Comparison of ENCODE assay signal across 21 mouse cellular contexts in the genomic region with DNA sequence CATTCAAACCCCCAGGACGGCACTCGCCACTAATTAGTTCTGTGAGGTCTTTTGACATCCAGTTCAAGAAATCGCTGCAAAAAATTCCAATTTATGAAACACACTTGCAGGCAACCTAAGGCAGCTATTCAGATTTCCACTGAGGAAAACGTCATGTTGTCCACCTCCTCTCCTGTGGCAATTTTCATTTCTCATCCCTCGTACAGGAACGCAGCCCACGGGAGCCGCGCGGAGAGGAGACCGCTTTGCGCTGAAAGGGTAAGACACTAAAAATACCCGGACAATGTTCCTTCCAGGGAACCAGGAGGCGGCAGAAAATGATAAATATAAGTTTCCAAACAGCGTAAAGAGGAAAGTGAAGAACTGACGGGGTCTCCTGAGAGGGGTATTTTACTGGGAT. TPM values are rescaled to one million over a fixed set of nuclear protein-coding genes. Genes with fewer than 3 reads are reported as not detected.
A peak's percentile ranks its signal among the peaks of the same experiment; 100 is the strongest.
DNase-seq lines count a peak whose midpoint lies in the region; ATAC-seq and TF ChIP-seq lines count a peak whose summit lies in the region.
"Had no signal": no experiment of that assay in that cellular context is flagged by ENCODE, and none has a peak within 500 bp of the region (broad histone marks: within the 10 kb centered on the region; RNA-seq: fewer than 3 reads in every experiment).

No protein-coding gene starts in this region.

- H3K36me3 ChIP-seq in hindbrain, embryonic 14.5 days (replicated peaks; ENCODE audit: control insufficient read depth, insufficient read depth), result no peaks in the 10 kb centered on the region; the same call in 1 of the 2 replicates
- H3K36me3 ChIP-seq in hindbrain, embryonic 11.5 days (ENCODE audit: control insufficient read depth, insufficient read depth, low read length), result no peaks in the 10 kb centered on the region
- H3K36me3 ChIP-seq in midbrain, embryonic 11.5 days (ENCODE audit: control insufficient read depth, insufficient read depth, low read length), result no peaks in the 10 kb centered on the region
- H3K36me3 ChIP-seq in midbrain, embryonic 10.5 days, result no peaks in the 10 kb centered on the region
- H3K36me3 ChIP-seq in lung, postnatal 0 days (ENCODE audit: insufficient read depth, low read length), result no peaks in the 10 kb centered on the region
- H3K36me3 ChIP-seq: forebrain, embryonic 15.5 days; hindbrain, embryonic 12.5 days; intestine, embryonic 15.5 days; limb, embryonic 12.5 days had no signal

- WGBS in hindbrain, embryonic 14.5 days, result 71% methylated on average over 16 of the region's 16 CpGs
- WGBS in hindbrain, embryonic 11.5 days, result 79% methylated on average over 16 of the region's 16 CpGs
- WGBS in midbrain, embryonic 11.5 days, result 89% methylated on average over 16 of the region's 16 CpGs
- WGBS in midbrain, embryonic 10.5 days, result 86% methylated on average over 16 of the region's 16 CpGs
- WGBS in lung, postnatal 0 days, result 67% methylated on average over 16 of the region's 16 CpGs

- TF ChIP-seq EP300 in lung, postnatal 0 days (IDR thresholded peaks at IDR 0.05), result no peak

- no peaks in the 10 kb centered on the region for H3K4me1 ChIP-seq in hindbrain, embryonic 14.5 days (replicated peaks; ENCODE audit: control insufficient read depth, insufficient read depth, low read length)
- no peaks in the 10 kb centered on the region for H3K4me1 ChIP-seq in hindbrain, embryonic 11.5 days (replicated peaks; ENCODE audit: control insufficient read depth, insufficient read depth, low read length)
- no peaks in the 10 kb centered on the region for H3K4me1 ChIP-seq in midbrain, embryonic 11.5 days (ENCODE audit: control insufficient read depth, insufficient read depth, low read length)
- H3K4me1 ChIP-seq in midbrain, embryonic 10.5 days, result no peaks in the 10 kb centered on the region
- H3K4me1 ChIP-seq in lung, postnatal 0 days (ENCODE audit: insufficient read depth, low read depth, low read length), result 0 out of 2 replicates have a peak, but pooled peaks cover 2% of the 10 kb centered on the region
- H3K4me1 ChIP-seq: forebrain, embryonic 15.5 days; heart, embryonic 15.5 days; hindbrain, embryonic 12.5 days; intestine, embryonic 15.5 days; kidney, embryonic 15.5 days; limb, embryonic 12.5 days had no signal

- H3K9ac ChIP-seq in hindbrain, embryonic 14.5 days, result no peak overlapping the region
- no peak overlapping the region for H3K9ac ChIP-seq in hindbrain, embryonic 11.5 days (ENCODE audit: low read depth, low read length)
- no peak overlapping the region for H3K9ac ChIP-seq in midbrain, embryonic 11.5 days (ENCODE audit: low read length)
- H3K9ac ChIP-seq in lung, postnatal 0 days (replicated peaks; ENCODE audit: low read depth), result no peak overlapping the region
- H3K9ac ChIP-seq: forebrain, embryonic 15.5 days; heart, embryonic 15.5 days; hindbrain, embryonic 12.5 days; intestine, embryonic 15.5 days; kidney, embryonic 15.5 days; limb, embryonic 12.5 days; liver, embryonic 14.5 days had no signal

- H3K4me2 ChIP-seq in hindbrain, embryonic 14.5 days (replicated peaks), result 0 out of 2 replicates have a peak overlapping the region, but pooled peaks have one; percentile 13
- no peak overlapping the region for H3K4me2 ChIP-seq in hindbrain, embryonic 11.5 days (replicated peaks; ENCODE audit: low read depth, low read length)
- no peak overlapping the region for H3K4me2 ChIP-seq in midbrain, embryonic 11.5 days
- H3K4me2 ChIP-seq in lung, postnatal 0 days (replicated peaks; ENCODE audit: low read depth, low read length), result no peak overlapping the region
- H3K4me2 ChIP-seq: forebrain, embryonic 15.5 days; heart, embryonic 15.5 days; hindbrain, embryonic 12.5 days; intestine, embryonic 15.5 days; kidney, embryonic 15.5 days; limb, embryonic 12.5 days had no signal

- no peak overlapping the region for H3K27ac ChIP-seq in hindbrain, embryonic 14.5 days
- no peak overlapping the region for H3K27ac ChIP-seq in hindbrain, embryonic 11.5 days (ENCODE audit: low read depth, low read length)
- H3K27ac ChIP-seq in midbrain, embryonic 11.5 days (ENCODE audit: low read depth, low read length), result no peak overlapping the region
- H3K27ac ChIP-seq in midbrain, embryonic 10.5 days (replicated peaks), result no peak overlapping the region
- no peak overlapping the region for H3K27ac ChIP-seq in lung, postnatal 0 days (ENCODE audit: low read length)
- H3K27ac ChIP-seq: forebrain, embryonic 15.5 days; heart, adult 2 months; heart, embryonic 15.5 days; hindbrain, embryonic 12.5 days; intestine, embryonic 15.5 days; kidney, embryonic 15.5 days; limb, embryonic 12.5 days; liver, embryonic 14.5 days had no signal

- no peak overlapping the region for H3K4me3 ChIP-seq in hindbrain, embryonic 14.5 days (replicated peaks; ENCODE audit: low read length)
- H3K4me3 ChIP-seq in hindbrain, embryonic 11.5 days (ENCODE audit: low read depth, low read length), result no peak overlapping the region
- no peak overlapping the region for H3K4me3 ChIP-seq in midbrain, embryonic 11.5 days (ENCODE audit: low read depth, low read length)
- no peak overlapping the region for H3K4me3 ChIP-seq in midbrain, embryonic 10.5 days
- H3K4me3 ChIP-seq in lung, postnatal 0 days (ENCODE audit: low read depth, low read length), result no peak overlapping the region
- H3K4me3 ChIP-seq: forebrain, embryonic 15.5 days; heart, adult 2 months; heart, embryonic 15.5 days; hindbrain, embryonic 12.5 days; intestine, embryonic 15.5 days; kidney, embryonic 15.5 days; limb, embryonic 12.5 days had no signal

- TF ChIP-seq CTCF in lung, postnatal 0 days (IDR thresholded peaks at IDR 0.05), result no peak

- no peaks in the 10 kb centered on the region for H3K27me3 ChIP-seq in hindbrain, embryonic 14.5 days (ENCODE audit: control insufficient read depth, insufficient read depth, low read length)
- no peaks in the 10 kb centered on the region for H3K27me3 ChIP-seq in hindbrain, embryonic 11.5 days (ENCODE audit: control insufficient read depth, insufficient read depth, low read length)
- H3K27me3 ChIP-seq in midbrain, embryonic 11.5 days (ENCODE audit: control insufficient read depth, insufficient read depth, low read length), result no peaks in the 10 kb centered on the region
- no peaks in the 10 kb centered on the region for H3K27me3 ChIP-seq in midbrain, embryonic 10.5 days (ENCODE audit: low read depth, poor library complexity, severe bottlenecking)
- no peaks in the 10 kb centered on the region for H3K27me3 ChIP-seq in lung, postnatal 0 days (replicated peaks; ENCODE audit: insufficient read depth, low read length)
- H3K27me3 ChIP-seq: forebrain, embryonic 15.5 days; heart, embryonic 15.5 days; hindbrain, embryonic 12.5 days; intestine, embryonic 15.5 days; kidney, embryonic 15.5 days; limb, embryonic 12.5 days had no signal

- no peak for DNase-seq in hindbrain, embryonic 14.5 days (ENCODE audit: low spot score)
- DNase-seq in hindbrain, embryonic 11.5 days (ENCODE audit: low spot score), result no peak
- peak; percentile 67 for DNase-seq in midbrain, embryonic 11.5 days (ENCODE audit: low spot score, missing footprints)
- no peak for DNase-seq in midbrain, embryonic 10.5 days (ENCODE audit: low spot score)
- DNase-seq in frontal cortex, postnatal 36 days (ENCODE audit: low spot score in 2 of 2), result peak; percentile 56 to 69
- peak; percentile 67 for DNase-seq in telencephalon, adult 2 months (ENCODE audit: low read depth, low spot score)
- no peak for DNase-seq in lung, postnatal 0 days (ENCODE audit: low spot score)
- DNase-seq: adrenal gland, adult 2 months; cerebellum, adult 11-12 months; cerebellum, postnatal 25 days; gastrocnemius, postnatal 10 days; heart, adult 2 months; spleen, adult 18-20 months; thymus, postnatal 14 days had no signal

- H3K9me3 ChIP-seq in hindbrain, embryonic 14.5 days (ENCODE audit: control insufficient read depth, low read length), result no peaks in the 10 kb centered on the region
- no peaks in the 10 kb centered on the region for H3K9me3 ChIP-seq in hindbrain, embryonic 11.5 days (ENCODE audit: control insufficient read depth, low read length)
- no peaks in the 10 kb centered on the region for H3K9me3 ChIP-seq in midbrain, embryonic 11.5 days (ENCODE audit: control insufficient read depth, low read length)
- no peaks in the 10 kb centered on the region for H3K9me3 ChIP-seq in midbrain, embryonic 10.5 days (replicated peaks)
- no peaks in the 10 kb centered on the region for H3K9me3 ChIP-seq in lung, postnatal 0 days (ENCODE audit: low read length)
- H3K9me3 ChIP-seq: forebrain, embryonic 15.5 days; heart, embryonic 15.5 days; hindbrain, embryonic 12.5 days; intestine, embryonic 15.5 days; kidney, embryonic 15.5 days; limb, embryonic 12.5 days had no signal

- no peak for ATAC-seq in hindbrain, embryonic 14.5 days (ENCODE audit: low FRiP score)
- ATAC-seq in hindbrain, embryonic 11.5 days (ENCODE audit: low FRiP score), result no peak
- no peak for ATAC-seq in midbrain, embryonic 11.5 days (ENCODE audit: low FRiP score)
- no peak for ATAC-seq in lung, postnatal 0 days
- ATAC-seq: forebrain, embryonic 15.5 days; intestine, embryonic 15.5 days had no signal

RNA-seq across cellular contexts. Expression of a gene that starts 27.9 kb away (rescaled TPM):
- 2.9 and 3.8 TPM in 2 replicates for polyA plus RNA-seq in hindbrain, embryonic 14.5 days (2014; fragmentation: Nextera tagmentation; extraction: Ambion mirVana)
- 0.82 and 0.91 TPM in 2 replicates for polyA plus RNA-seq in hindbrain, embryonic 11.5 days (2014; fragmentation: Nextera tagmentation; extraction: Ambion mirVana)
- polyA plus RNA-seq in midbrain, embryonic 11.5 days (2014; fragmentation: Nextera tagmentation; extraction: Ambion mirVana), result 0.74 and 0.75 TPM in 2 replicates
- polyA plus RNA-seq in midbrain, embryonic 10.5 days (2016; fragmentation: Nextera tagmentation; extraction: Ambion mirVana), result 0.90 and 0.97 TPM in 2 replicates
- 11.9 and 16.8 TPM in 2 replicates for polyA plus RNA-seq in lung, postnatal 0 days (2015; fragmentation: Nextera tagmentation; extraction: Ambion mirVana)
- polyA plus RNA-seq: limb, embryonic 12.5 days had no signal

Comparison
In these comparisons a context has a peak if more than half of its experiments do, and no peak if none do; other contexts are left out.
1. DNase-seq: peak in midbrain, embryonic 11.5 days (single experiment), frontal cortex, postnatal 36 days (2 of 2) and telencephalon, adult 2 months (single experiment); none in hindbrain, embryonic 14.5 days (single experiment), hindbrain, embryonic 11.5 days (single experiment), midbrain, embryonic 10.5 days (single experiment) and lung, postnatal 0 days (single experiment).